Mouse (Mus musculus) forebrain, embryonic 11.5 days (tissue): ENCODE measurements around the gene Wdfy4. TPM values are rescaled to one million over a fixed set of nuclear protein-coding genes. Genes with fewer than 3 reads are reported as not detected.

ENCODE experiments used
- ATAC-seq: fragments of 200-750 bp; cut with Nextera tagmentation; replicated peaks from 2 replicates; pipeline ENCODE4 v1.8.0; 2017; ENCODE audit warnings: moderate TSS enrichment; ENCODE audit not compliant: low FRiP score
- DNase-seq: peaks from one replicate; pipeline ENCODE4 v3.0.0-alpha.2; 2017; ENCODE audit warnings: low spot score
- H3K27ac ChIP-seq: fragments of 300-500 bp; sonication (generic); 2 replicates; pipeline ENCODE4 v1.5.1; 2014; ENCODE audit warnings: low read depth, low read length
- H3K27me3 ChIP-seq: fragments of 300-500 bp; sonication (generic); 2 replicates; pipeline ENCODE4 v1.6.1; 2014; ENCODE audit warnings: mild to moderate bottlenecking, low read length, mixed read lengths; ENCODE audit not compliant: control insufficient read depth, insufficient read depth
- H3K36me3 ChIP-seq: fragments of 300-500 bp; sonication (generic); 2 replicates; pipeline ENCODE4 v1.6.1; 2014; ENCODE audit warnings: mild to moderate bottlenecking, low read length, moderate library complexity, mixed read lengths; ENCODE audit not compliant: control insufficient read depth, insufficient read depth
- H3K4me1 ChIP-seq: fragments of 300-500 bp; sonication (generic); replicated peaks from 2 replicates; pipeline ENCODE4 v1.6.1; 2014; ENCODE audit warnings: low read length, mixed read lengths; ENCODE audit not compliant: control insufficient read depth, insufficient read depth
- H3K4me2 ChIP-seq: fragments of 300-500 bp; sonication (generic); 2 replicates; pipeline ENCODE4 v1.6.1; 2014; ENCODE audit warnings: low read depth, mild to moderate bottlenecking, low read length, moderate library complexity, mixed read lengths; ENCODE audit not compliant: severe bottlenecking
- H3K4me3 ChIP-seq: fragments of 300-500 bp; sonication (generic); 2 replicates; pipeline ENCODE4 v1.5.1; 2014; ENCODE audit warnings: low read depth, low read length
- H3K9ac ChIP-seq: fragments of 300-500 bp; sonication (generic); 2 replicates; pipeline ENCODE4 v1.6.1; 2014; ENCODE audit warnings: low read length
- H3K9me3 ChIP-seq: fragments of 300-500 bp; sonication (generic); 2 replicates; pipeline ENCODE4 v1.6.1; 2016; ENCODE audit warnings: low read length, mixed read lengths; ENCODE audit not compliant: control insufficient read depth
- WGBS: fragments of 180-500 bp; shearing (Covaris S2); extraction: QIAGEN DNeasy Blood & Tissue Kit; methylation state at CpG from one replicate; pipeline ENCODE4 v1.1.7; 2014; 5-methylcytosine and 5-hydroxymethylcytosine counted together
- polyA plus RNA-seq: library from polyadenylated mRNA; unstranded; fragments of >200 nt; fragmentation: Nextera tagmentation; extraction: Ambion mirVana; gene quantifications from 2 replicates; pipeline ENCODE4 v1.2.1, GENCODE M21; 2014

The Wdfy4 gene
- polyA plus RNA-seq, 1 experiment from 2014 or later: 0.15 TPM

- Histone ChIP-seq H3K27ac (no peak within 1 kb of the TSS), H3K4me1 (peaks cover 3% of the 10 kb centered on the region; the same call in 1 of the 2 replicates), H3K9ac (peak within 1 kb of the TSS; percentile 23; the same call in 1 of the 2 replicates), H3K9me3 (no peaks in the 10 kb centered on the region), H3K4me2 (peak within 1 kb of the TSS; percentile 42; the same call in 1 of the 2 replicates), H3K27me3 (peaks cover 2% of the 10 kb centered on the region; the same call in 1 of the 2 replicates), H3K4me3 (no peak within 1 kb of the TSS), H3K36me3 (no peaks in the 10 kb centered on the region)
- 14% methylated on average over 28 of the region's 28 CpGs for WGBS
- DNase-seq: peak; percentile 92
- peak; percentile 70; the same call in 1 of the 2 replicates for ATAC-seq
Observed at GRCm38 (mm10) chr14:33213823-33214766, 28.8 kb upstream of the Wdfy4 start, which contains the start of gene Arhgap22. Gene Arhgap22, plus strand, starts transcription at chr14:33214026.

- Histone ChIP-seq H3K27me3 (peaks cover 2% of the 10 kb centered on the region; the same call in 1 of the 2 replicates), H3K4me3 (no peak overlapping the region), H3K9me3 (no peaks in the 10 kb centered on the region), H3K4me2 (no peak overlapping the region), H3K4me1 (peaks cover 3% of the 10 kb centered on the region; the same call in 1 of the 2 replicates), H3K36me3 (no peaks in the 10 kb centered on the region), H3K27ac (no peak overlapping the region), H3K9ac (no peak overlapping the region)
- ATAC-seq (no peak), DNase-seq (no peak)
- 89% methylated on average over 12 of the region's 12 CpGs for WGBS
Observed at GRCm38 (mm10) chr14:33212958-33213309, 27.6 kb upstream of the Wdfy4 start.

- Histone ChIP-seq H3K4me1 (peaks cover 3% of the 10 kb centered on the region; the same call in 1 of the 2 replicates), H3K9ac (no peak overlapping the region), H3K27ac (no peak overlapping the region), H3K9me3 (no peaks in the 10 kb centered on the region), H3K4me3 (no peak overlapping the region), H3K4me2 (no peak overlapping the region), H3K36me3 (no peaks in the 10 kb centered on the region), H3K27me3 (peaks cover 2% of the 10 kb centered on the region; the same call in 1 of the 2 replicates)
- no peak for ATAC-seq
- peak; percentile 41 for DNase-seq
- 69% methylated on average over 5 of the region's 5 CpGs for WGBS
Observed at GRCm38 (mm10) chr14:33212271-33212957, 27.1 kb upstream of the Wdfy4 start.

GRCm38 (mm10) chr14:33210806-33211205, 25.5 kb upstream of the Wdfy4 start:
- H3K36me3 ChIP-seq: no peaks in the 10 kb centered on the region
- H3K4me3 ChIP-seq: no peak overlapping the region
- 79% methylated on average over 8 of the region's 8 CpGs for WGBS
- no peak overlapping the region for H3K4me2 ChIP-seq
- no peak for ATAC-seq
- H3K27me3 ChIP-seq: peaks cover 2% of the 10 kb centered on the region; the same call in 1 of the 2 replicates
- no peak overlapping the region for H3K27ac ChIP-seq
- peaks cover 3% of the 10 kb centered on the region; the same call in 1 of the 2 replicates for H3K4me1 ChIP-seq
- DNase-seq: peak; percentile 31
- H3K9me3 ChIP-seq: no peaks in the 10 kb centered on the region
- no peak overlapping the region for H3K9ac ChIP-seq

- 41% methylated on average over 5 of the region's 5 CpGs for WGBS
- no peak overlapping the region for H3K9ac ChIP-seq
- no peaks in the 10 kb centered on the region for H3K9me3 ChIP-seq
- DNase-seq (peak; percentile 29), ATAC-seq (no peak)
- H3K4me3 ChIP-seq: no peak overlapping the region
- no peaks in the 10 kb centered on the region for H3K36me3 ChIP-seq
- no peak overlapping the region for H3K4me2 ChIP-seq
- H3K27me3 ChIP-seq: no peaks in the 10 kb centered on the region
- H3K4me1 ChIP-seq: no peaks in the 10 kb centered on the region
- H3K27ac ChIP-seq: no peak overlapping the region
Observed at GRCm38 (mm10) chr14:33208331-33208730, 23.0 kb upstream of the Wdfy4 start.

- ATAC-seq (no peak), DNase-seq (peak; percentile 51)
- no peak overlapping the region for H3K4me2 ChIP-seq
- no peak overlapping the region for H3K4me3 ChIP-seq
- H3K36me3 ChIP-seq: no peaks in the 10 kb centered on the region
- no peaks in the 10 kb centered on the region for H3K4me1 ChIP-seq
- no peaks in the 10 kb centered on the region for H3K27me3 ChIP-seq
- no peak overlapping the region for H3K9ac ChIP-seq
- 23% methylated on average over 2 of the region's 2 CpGs for WGBS
- no peak overlapping the region for H3K27ac ChIP-seq
- H3K9me3 ChIP-seq: no peaks in the 10 kb centered on the region
Observed at GRCm38 (mm10) chr14:33207011-33207410, 21.7 kb upstream of the Wdfy4 start.

GRCm38 (mm10) chr14:33205280-33205965, 20.1 kb upstream of the Wdfy4 start:
- no peaks in the 10 kb centered on the region for H3K27me3 ChIP-seq
- DNase-seq: peak; percentile 61
- 32% methylated on average over 24 of the region's 24 CpGs for WGBS
- no peak overlapping the region for H3K27ac ChIP-seq
- H3K9ac ChIP-seq: no peak overlapping the region
- no peaks in the 10 kb centered on the region for H3K9me3 ChIP-seq
- ATAC-seq: no peak
- H3K4me3 ChIP-seq: peak overlapping the region; percentile 14; the same call in 1 of the 2 replicates
- H3K4me1 ChIP-seq: no peaks in the 10 kb centered on the region
- no peaks in the 10 kb centered on the region for H3K36me3 ChIP-seq
- H3K4me2 ChIP-seq: peak overlapping the region; percentile 28

GRCm38 (mm10) chr14:33203777-33204176, 18.5 kb upstream of the Wdfy4 start:
- ATAC-seq: no peak
- DNase-seq: no peak
- WGBS: 91% methylated on average over 14 of the region's 14 CpGs
- H3K36me3 ChIP-seq: no peaks in the 10 kb centered on the region
- H3K9me3 ChIP-seq: no peaks in the 10 kb centered on the region
- no peak overlapping the region for H3K27ac ChIP-seq
- H3K4me1 ChIP-seq: no peaks in the 10 kb centered on the region
- no peak overlapping the region for H3K9ac ChIP-seq
- H3K4me2 ChIP-seq: no peak overlapping the region
- H3K27me3 ChIP-seq: no peaks in the 10 kb centered on the region
- no peak overlapping the region for H3K4me3 ChIP-seq
